In genomic region chr6:147569246-147569645, GRCm38 (mm10) we compare ENCODE assay signal across 11 mouse cellular contexts.
DNase-seq lines count a peak whose midpoint lies in the region.
"Had no signal": no experiment of that assay in that cellular context is flagged by ENCODE, and none has a peak within 500 bp of the region (broad histone marks: within the 10 kb centered on the region; RNA-seq: fewer than 3 reads in every experiment).

No protein-coding gene starts in this region.

- DNase-seq in testis, postnatal 10 days (ENCODE audit: low spot score), result peak; percentile 45
- DNase-seq in testis, postnatal 14 days (ENCODE audit: low spot score), result no peak
- peak; percentile 40 to 60 for DNase-seq in gastrocnemius, adult 8-10 months (ENCODE audit: low spot score in 2 of 2)
- peak; percentile 45 to 59 for DNase-seq in heart, postnatal 14 days
- DNase-seq in skeletal muscle tissue, adult 2 months (ENCODE audit: low read depth, low spot score), result peak; percentile 71
- no peak for DNase-seq in left cerebral cortex, postnatal 36 days (ENCODE audit: low spot score in 2 of 2)
- DNase-seq in thymus, postnatal 4 days, result no peak
- DNase-seq: forebrain, postnatal 0 days; kidney, adult 18-20 months; left cerebral cortex, postnatal 4 days; liver, postnatal 0 days had no signal

- intact Hi-C loops in heart, postnatal 14 days (cut with DNase I), result no loop called here
- intact Hi-C loops in left cerebral cortex, postnatal 36 days (cut with DNase I), result no loop called here

Comparison
In these comparisons a context has a peak if more than half of its experiments do, and no peak if none do; other contexts are left out.
1. DNase-seq: peak in testis, postnatal 10 days (single experiment), gastrocnemius, adult 8-10 months (2 of 2), heart, postnatal 14 days (2 of 2) and skeletal muscle tissue, adult 2 months (single experiment); none in testis, postnatal 14 days (single experiment), left cerebral cortex, postnatal 36 days (0 of 2) and thymus, postnatal 4 days (single experiment).